ENCODE assay signal across 11 mouse cellular contexts in the genomic region with DNA sequence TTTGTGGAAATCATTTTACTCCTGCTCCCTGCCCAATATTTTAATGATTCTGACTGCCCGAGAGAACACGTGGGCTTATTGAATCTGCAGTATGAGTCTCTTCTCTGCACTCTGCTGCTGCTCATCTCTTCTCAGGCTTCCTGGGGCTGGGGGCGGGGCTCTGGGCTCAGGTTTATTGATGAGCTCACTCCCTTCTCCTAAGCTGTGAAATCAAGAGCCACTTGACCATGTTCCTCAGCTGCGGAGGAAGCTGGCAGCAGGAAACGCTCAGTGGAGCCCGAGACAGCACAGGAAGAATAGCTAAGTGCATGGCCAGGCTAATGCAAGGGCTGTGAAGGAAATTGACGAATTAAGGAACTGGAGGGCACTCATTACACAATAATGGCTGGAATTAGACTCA. TPM values are rescaled to one million over a fixed set of nuclear protein-coding genes. Genes with fewer than 3 reads are reported as not detected.
DNase-seq lines count a peak whose midpoint lies in the region; ATAC-seq lines count a peak whose summit lies in the region.
"Had no signal": no experiment of that assay in that cellular context is flagged by ENCODE, and none has a peak within 500 bp of the region (broad histone marks: within the 10 kb centered on the region; RNA-seq: fewer than 3 reads in every experiment).

No protein-coding gene starts in this region.

- H3K4me3 ChIP-seq in lung, embryonic 16.5 days (ENCODE audit: low read length) = no peak overlapping the region
- H3K4me3 ChIP-seq: limb, embryonic 13.5 days had no signal

- no peak overlapping the region for H3K9ac ChIP-seq in lung, embryonic 16.5 days (ENCODE audit: low read length)
- H3K9ac ChIP-seq: limb, embryonic 13.5 days had no signal

- DNase-seq in adrenal gland, postnatal 25 days = peak; percentile 9
- no peak for DNase-seq in adrenal gland, postnatal 4 days (ENCODE audit: low spot score in 2 of 2)
- DNase-seq in lung, adult 18-20 months = no peak
- peak; percentile 11 for DNase-seq in layer of hippocampus, postnatal 36 days
- peak; percentile 30 to 33 for DNase-seq in right cerebral cortex, postnatal 10 days (ENCODE audit: low spot score in 2 of 2)
- DNase-seq in spleen, postnatal 10 days (ENCODE audit: low spot score in 2 of 2) = no peak
- DNase-seq in heart, postnatal 14 days = no peak
- DNase-seq: gastrocnemius, postnatal 36 days had no signal

- H3K27ac ChIP-seq in lung, embryonic 16.5 days (ENCODE audit: low read length) = no peak overlapping the region
- H3K27ac ChIP-seq: limb, embryonic 13.5 days had no signal

- no peaks in the 10 kb centered on the region for H3K36me3 ChIP-seq in lung, embryonic 16.5 days (ENCODE audit: control insufficient read depth, insufficient read depth, low read length)
- H3K36me3 ChIP-seq: limb, embryonic 13.5 days had no signal

- intact Hi-C loops in heart, postnatal 14 days (cut with DNase I) = no loop called here

- H3K9me3 ChIP-seq in lung, embryonic 16.5 days (ENCODE audit: control insufficient read depth, low read length) = no peaks in the 10 kb centered on the region
- H3K9me3 ChIP-seq: limb, embryonic 13.5 days had no signal

- no peak overlapping the region for H3K4me2 ChIP-seq in lung, embryonic 16.5 days (ENCODE audit: low read depth, low read length)
- H3K4me2 ChIP-seq: limb, embryonic 13.5 days had no signal

- H3K4me1 ChIP-seq in lung, embryonic 16.5 days (replicated peaks; ENCODE audit: control insufficient read depth, insufficient read depth, low read length) = peaks cover 2% of the 10 kb centered on the region; the same call in 1 of the 2 replicates
- H3K4me1 ChIP-seq: limb, embryonic 13.5 days had no signal

- H3K27me3 ChIP-seq in lung, embryonic 16.5 days (ENCODE audit: control insufficient read depth, insufficient read depth, low read depth, low read length) = no peaks in the 10 kb centered on the region
- H3K27me3 ChIP-seq: limb, embryonic 13.5 days had no signal

- ATAC-seq in lung, embryonic 16.5 days (ENCODE audit: low read depth) = peak; percentile 57; the same call in 1 of the 2 replicates

- 13% methylated on average over 7 of the region's 7 CpGs for WGBS in lung, embryonic 16.5 days

RNA-seq across cellular contexts. Expression of a gene that starts 56.5 kb away (rescaled TPM):
- total RNA-seq in adrenal gland, postnatal 25 days (2021) = 0.61 TPM in 1 of 2 replicates, not detected in the other
- total RNA-seq in adrenal gland, postnatal 4 days (2021) = 1 to 10 TPM; 3.0 to 3.6 TPM
- polyA plus RNA-seq in lung, embryonic 16.5 days (2015; fragmentation: Nextera tagmentation; extraction: Ambion mirVana) = 0.18 and 0.24 TPM in 2 replicates
- total RNA-seq in layer of hippocampus, postnatal 36 days (2021) = 1 to 10 TPM; 7.4 to 9.1 TPM
- under 1 TPM in 1 of 2 experiments, not detected in 1; 0.33 TPM for total RNA-seq in heart, postnatal 14 days (2021)
- total RNA-seq: gastrocnemius, postnatal 36 days had no signal
- polyA plus RNA-seq: small intestine, adult 2 months had no signal

Comparison
In these comparisons a context has a peak if more than half of its experiments do, and no peak if none do; other contexts are left out.
1. DNase-seq: peak in adrenal gland, postnatal 25 days (single experiment), layer of hippocampus, postnatal 36 days (2 of 2) and right cerebral cortex, postnatal 10 days (2 of 2); none in adrenal gland, postnatal 4 days (0 of 2), lung, adult 18-20 months (0 of 2), spleen, postnatal 10 days (0 of 2) and heart, postnatal 14 days (0 of 2).